Comparison of ENCODE assay signal across 11 mouse cellular contexts in genomic region chr2:137821344-137821916, GRCm38 (mm10).
DNase-seq lines count a peak whose midpoint lies in the region; ATAC-seq lines count a peak whose summit lies in the region.
"Had no signal": no experiment of that assay in that cellular context is flagged by ENCODE, and none has a peak within 500 bp of the region (broad histone marks: within the 10 kb centered on the region; RNA-seq: fewer than 3 reads in every experiment).

No protein-coding gene starts in this region.

- H3K4me1 ChIP-seq in limb, embryonic 11.5 days (ENCODE audit: control insufficient read depth, insufficient read depth, low read length): peaks cover 3% of the 10 kb centered on the region; the same call in 1 of the 2 replicates
- 0 out of 2 replicates have a peak, but pooled peaks cover 4% of the 10 kb centered on the region for H3K4me1 ChIP-seq in limb, embryonic 10.5 days
- no peaks in the 10 kb centered on the region for H3K4me1 ChIP-seq in forebrain, embryonic 16.5 days (replicated peaks; ENCODE audit: control insufficient read depth, insufficient read depth, low read length)
- no peaks in the 10 kb centered on the region for H3K4me1 ChIP-seq in midbrain, embryonic 15.5 days
- H3K4me1 ChIP-seq in liver, embryonic 12.5 days: no peaks in the 10 kb centered on the region

- H3K36me3 ChIP-seq in limb, embryonic 11.5 days (ENCODE audit: control insufficient read depth, insufficient read depth, low read length): no peaks in the 10 kb centered on the region
- H3K36me3 ChIP-seq in limb, embryonic 10.5 days: no peaks in the 10 kb centered on the region
- no peaks in the 10 kb centered on the region for H3K36me3 ChIP-seq in forebrain, embryonic 16.5 days (ENCODE audit: control insufficient read depth, insufficient read depth)
- no peaks in the 10 kb centered on the region for H3K36me3 ChIP-seq in midbrain, embryonic 15.5 days (replicated peaks)
- no peaks in the 10 kb centered on the region for H3K36me3 ChIP-seq in liver, embryonic 12.5 days
- H3K36me3 ChIP-seq: hindbrain, embryonic 10.5 days had no signal

- no peak overlapping the region for H3K9ac ChIP-seq in limb, embryonic 11.5 days (ENCODE audit: low read length)
- H3K9ac ChIP-seq in forebrain, embryonic 16.5 days (replicated peaks; ENCODE audit: low read depth, low read length): no peak overlapping the region
- no peak overlapping the region for H3K9ac ChIP-seq in midbrain, embryonic 15.5 days
- H3K9ac ChIP-seq in liver, embryonic 12.5 days: no peak overlapping the region

- H3K4me3 ChIP-seq in limb, embryonic 11.5 days (ENCODE audit: low read depth, low read length): no peak overlapping the region
- no peak overlapping the region for H3K4me3 ChIP-seq in limb, embryonic 10.5 days
- H3K4me3 ChIP-seq in forebrain, embryonic 16.5 days (replicated peaks; ENCODE audit: low read length): no peak overlapping the region
- no peak overlapping the region for H3K4me3 ChIP-seq in midbrain, embryonic 15.5 days
- H3K4me3 ChIP-seq in liver, embryonic 12.5 days: no peak overlapping the region
- H3K4me3 ChIP-seq: hindbrain, embryonic 10.5 days had no signal

- WGBS in limb, embryonic 11.5 days: 80% methylated on average over 5 of the region's 5 CpGs
- WGBS in limb, embryonic 10.5 days: 84% methylated on average over 5 of the region's 5 CpGs
- 14% methylated on average over 5 of the region's 5 CpGs for WGBS in forebrain, embryonic 16.5 days
- 49% methylated on average over 5 of the region's 5 CpGs for WGBS in midbrain, embryonic 15.5 days
- 80% methylated on average over 5 of the region's 5 CpGs for WGBS in liver, embryonic 12.5 days (ENCODE audit: insufficient replicate concordance)

- no peaks in the 10 kb centered on the region for H3K9me3 ChIP-seq in limb, embryonic 11.5 days (ENCODE audit: control insufficient read depth, low read length)
- no peaks in the 10 kb centered on the region for H3K9me3 ChIP-seq in limb, embryonic 10.5 days (replicated peaks)
- H3K9me3 ChIP-seq in forebrain, embryonic 16.5 days (ENCODE audit: control insufficient read depth, low read length): no peaks in the 10 kb centered on the region
- H3K9me3 ChIP-seq in midbrain, embryonic 15.5 days: no peaks in the 10 kb centered on the region
- no peaks in the 10 kb centered on the region for H3K9me3 ChIP-seq in liver, embryonic 12.5 days (replicated peaks)
- H3K9me3 ChIP-seq: hindbrain, embryonic 10.5 days had no signal

- no peak overlapping the region for H3K4me2 ChIP-seq in limb, embryonic 11.5 days (ENCODE audit: low read depth, severe bottlenecking)
- no peak overlapping the region for H3K4me2 ChIP-seq in forebrain, embryonic 16.5 days (ENCODE audit: low read length)
- H3K4me2 ChIP-seq in midbrain, embryonic 15.5 days: no peak overlapping the region
- no peak overlapping the region for H3K4me2 ChIP-seq in liver, embryonic 12.5 days

- no peak for ATAC-seq in limb, embryonic 11.5 days (ENCODE audit: insufficient number of reproducible peaks, low FRiP score, low TSS enrichment, low read depth)
- peak; percentile 50; the same call in 1 of the 2 replicates for ATAC-seq in forebrain, embryonic 16.5 days
- 0 out of 2 replicates have a peak, but pooled peaks have one; percentile 20 for ATAC-seq in midbrain, embryonic 15.5 days (replicated peaks)
- no peak for ATAC-seq in liver, embryonic 12.5 days

- H3K27me3 ChIP-seq in limb, embryonic 11.5 days (ENCODE audit: control insufficient read depth, insufficient read depth, low read length): no peaks in the 10 kb centered on the region
- no peaks in the 10 kb centered on the region for H3K27me3 ChIP-seq in limb, embryonic 10.5 days (ENCODE audit: low read depth, poor library complexity, severe bottlenecking)
- no peaks in the 10 kb centered on the region for H3K27me3 ChIP-seq in forebrain, embryonic 16.5 days (replicated peaks; ENCODE audit: control insufficient read depth, insufficient read depth, low read length)
- H3K27me3 ChIP-seq in midbrain, embryonic 15.5 days (replicated peaks): no peaks in the 10 kb centered on the region
- H3K27me3 ChIP-seq in liver, embryonic 12.5 days (replicated peaks): no peaks in the 10 kb centered on the region
- H3K27me3 ChIP-seq: CH12.LX had no signal

- H3K27ac ChIP-seq in limb, embryonic 11.5 days (replicated peaks; ENCODE audit: low read depth, low read length): 0 out of 2 replicates have a peak overlapping the region, but pooled peaks have one; percentile 18
- H3K27ac ChIP-seq in limb, embryonic 10.5 days: no peak overlapping the region
- no peak overlapping the region for H3K27ac ChIP-seq in forebrain, embryonic 16.5 days (ENCODE audit: low read length)
- H3K27ac ChIP-seq in midbrain, embryonic 15.5 days: no peak overlapping the region
- no peak overlapping the region for H3K27ac ChIP-seq in liver, embryonic 12.5 days
- H3K27ac ChIP-seq: hindbrain, embryonic 10.5 days had no signal

- DNase-seq in limb, embryonic 11.5 days (ENCODE audit: low spot score): no peak
- DNase-seq in limb, embryonic 10.5 days (ENCODE audit: low spot score): no peak
- peak; percentile 12 to 15 for DNase-seq in layer of hippocampus, postnatal 10 days (ENCODE audit: low spot score in 2 of 2)
- DNase-seq in gastrocnemius, adult 8-10 months (ENCODE audit: low spot score in 2 of 2): no peak
- no peak for DNase-seq in spleen, postnatal 14 days (ENCODE audit: low spot score in 2 of 2)
- DNase-seq: heart, adult 18-20 months had no signal

Comparison
In these comparisons a context has a peak if more than half of its experiments do, and no peak if none do; other contexts are left out.
1. ATAC-seq: peak in forebrain, embryonic 16.5 days (single experiment) and midbrain, embryonic 15.5 days (single experiment); none in limb, embryonic 11.5 days (single experiment) and liver, embryonic 12.5 days (single experiment).
2. DNase-seq: peak in layer of hippocampus, postnatal 10 days (2 of 2); none in limb, embryonic 11.5 days (single experiment), limb, embryonic 10.5 days (single experiment), gastrocnemius, adult 8-10 months (0 of 2) and spleen, postnatal 14 days (0 of 2).